Mouse (Mus musculus): ENCODE results near the gene Wars. TPM values are rescaled to one million over a fixed set of nuclear protein-coding genes. Genes with fewer than 3 reads are reported as not detected.
"Not testable (repeated sequence)": the region's sequence is repeated elsewhere in the genome, so short reads cannot be mapped to it uniquely, and the experiment has no call there.

Gene Wars
- polyA plus RNA-seq, 1 experiment from 2014 or later = 67.3 TPM

- 0 out of 2 replicates have a peak, but pooled peaks cover 2% of the 10 kb centered on the region for H3K36me3 ChIP-seq (ENCODE audit: insufficient read depth, low read length)
- H3K27me3 ChIP-seq (ENCODE audit: insufficient read depth, low read length) = no peaks in the 10 kb centered on the region
- no peak overlapping the region for H3K4me3 ChIP-seq (replicated peaks; ENCODE audit: low read depth, low read length)
- 0 out of 2 replicates have a peak, but pooled peaks cover 5% of the 10 kb centered on the region for H3K4me1 ChIP-seq (replicated peaks; ENCODE audit: insufficient read depth, low read length)
- H3K27ac ChIP-seq = no peak overlapping the region
- H3K4me2 ChIP-seq (ENCODE audit: low read length) = no peak overlapping the region
- no peak for DNase-seq (ENCODE audit: low spot score)
- WGBS = 32% methylated on average over 8 of the region's 8 CpGs
- ATAC-seq (replicated peaks; ENCODE audit: low FRiP score, low read depth) = no peak
- TF ChIP-seq CTCF (IDR thresholded peaks at IDR 0.05; ENCODE audit: low read depth) = no peak
- no peak overlapping the region for H3K9ac ChIP-seq (ENCODE audit: low read depth, low read length)
- no peaks in the 10 kb centered on the region for H3K9me3 ChIP-seq (replicated peaks; ENCODE audit: low read length)
Observed at GRCm38 (mm10) chr12:108850129-108850528, 43.8 kb downstream of the Wars start.

GRCm38 (mm10) chr12:108849488-108850022 is 44.4 kb downstream of the Wars start:
- Histone ChIP-seq H3K4me1 (replicated peaks; ENCODE audit: insufficient read depth, low read length) (0 out of 2 replicates have a peak, but pooled peaks cover 5% of the 10 kb centered on the region), H3K4me2 (ENCODE audit: low read length) (no peak overlapping the region), H3K9me3 (replicated peaks; ENCODE audit: low read length) (no peaks in the 10 kb centered on the region), H3K4me3 (replicated peaks; ENCODE audit: low read depth, low read length) (no peak overlapping the region), H3K27ac (no peak overlapping the region), H3K27me3 (ENCODE audit: insufficient read depth, low read length) (no peaks in the 10 kb centered on the region), H3K36me3 (ENCODE audit: insufficient read depth, low read length) (0 out of 2 replicates have a peak, but pooled peaks cover 5% of the 10 kb centered on the region), H3K9ac (ENCODE audit: low read depth, low read length) (no peak overlapping the region)
- WGBS = 75% methylated on average over 4 of the region's 4 CpGs
- TF ChIP-seq CTCF (IDR thresholded peaks at IDR 0.05; ENCODE audit: low read depth) = no peak
- ATAC-seq (replicated peaks; ENCODE audit: low FRiP score, low read depth) (no peak), DNase-seq (ENCODE audit: low spot score) (no peak)

GRCm38 (mm10) chr12:108848033-108848432 is 45.9 kb downstream of the Wars start:
- 93% methylated on average over 3 of the region's 3 CpGs for WGBS
- not testable (repeated sequence) for H3K27ac ChIP-seq

GRCm38 (mm10) chr12:108842663-108843062 is 51.3 kb downstream of the Wars start:
- Histone ChIP-seq H3K27ac (no peak overlapping the region; the same call in 1 of the 2 replicates), H3K4me1 (replicated peaks; ENCODE audit: insufficient read depth, low read length) (peaks cover 5% of the 10 kb centered on the region; the same call in 1 of the 2 replicates)
- no peak for DNase-seq (ENCODE audit: low spot score)

More at GRCm38 (mm10) chr12:108848033-108848432, 45.9 kb downstream of the Wars start:
- H3K4me1 ChIP-seq (replicated peaks; ENCODE audit: insufficient read depth, low read length); H3K9me3 ChIP-seq (replicated peaks; ENCODE audit: low read length); DNase-seq (ENCODE audit: low spot score); H3K9ac ChIP-seq (ENCODE audit: low read depth, low read length); ATAC-seq (replicated peaks; ENCODE audit: low FRiP score, low read depth); H3K27me3 ChIP-seq (ENCODE audit: insufficient read depth, low read length); H3K4me2 ChIP-seq (ENCODE audit: low read length); H3K4me3 ChIP-seq (replicated peaks; ENCODE audit: low read depth, low read length): not testable (repeated sequence)
- H3K36me3 ChIP-seq (ENCODE audit: insufficient read depth, low read length) = 0 out of 2 replicates have a peak, but pooled peaks cover 11% of the 10 kb centered on the region
- peak; percentile 62 for TF ChIP-seq CTCF (IDR thresholded peaks at IDR 0.05; ENCODE audit: low read depth)

GRCm38 (mm10) chr12:108841181-108841580 is 52.8 kb downstream of the Wars start:
- Histone ChIP-seq H3K27me3 (ENCODE audit: insufficient read depth, low read length) (no peaks in the 10 kb centered on the region), H3K9me3 (replicated peaks; ENCODE audit: low read length) (no peaks in the 10 kb centered on the region), H3K4me1 (replicated peaks; ENCODE audit: insufficient read depth, low read length) (peaks cover 19% of the 10 kb centered on the region), H3K36me3 (ENCODE audit: insufficient read depth, low read length) (0 out of 2 replicates have a peak, but pooled peaks cover 18% of the 10 kb centered on the region), H3K9ac (ENCODE audit: low read depth, low read length) (no peak overlapping the region), H3K4me3 (replicated peaks; ENCODE audit: low read depth, low read length) (no peak overlapping the region), H3K27ac (peak overlapping the region; percentile 44), H3K4me2 (ENCODE audit: low read length) (no peak overlapping the region)
- TF ChIP-seq CTCF (IDR thresholded peaks at IDR 0.05; ENCODE audit: low read depth) = no peak
- ATAC-seq (replicated peaks; ENCODE audit: low FRiP score, low read depth) (no peak; the same call in 1 of the 2 replicates), DNase-seq (ENCODE audit: low spot score) (no peak)
- 77% methylated on average over 6 of the region's 6 CpGs for WGBS

More at GRCm38 (mm10) chr12:108842663-108843062, 51.3 kb downstream of the Wars start:
- Histone ChIP-seq H3K27me3 (ENCODE audit: insufficient read depth, low read length) (no peaks in the 10 kb centered on the region), H3K4me2 (ENCODE audit: low read length) (no peak overlapping the region), H3K9ac (ENCODE audit: low read depth, low read length) (no peak overlapping the region), H3K4me3 (replicated peaks; ENCODE audit: low read depth, low read length) (no peak overlapping the region), H3K9me3 (replicated peaks; ENCODE audit: low read length) (no peaks in the 10 kb centered on the region), H3K36me3 (ENCODE audit: insufficient read depth, low read length) (0 out of 2 replicates have a peak, but pooled peaks cover 18% of the 10 kb centered on the region)
- 89% methylated on average over 7 of the region's 7 CpGs for WGBS
- TF ChIP-seq CTCF (IDR thresholded peaks at IDR 0.05; ENCODE audit: low read depth) = no peak
- no peak for ATAC-seq (replicated peaks; ENCODE audit: low FRiP score, low read depth)

GRCm38 (mm10) chr12:108836722-108837121 is 57.3 kb downstream of the Wars start:
- peak overlapping the region; percentile 76 for H3K9ac ChIP-seq (ENCODE audit: low read depth, low read length)
- H3K27ac ChIP-seq = peak overlapping the region; percentile 86
- peak overlapping the region; percentile 94 for H3K4me2 ChIP-seq (ENCODE audit: low read length)
- 37% methylated on average over 7 of the region's 7 CpGs for WGBS
- no peak for ATAC-seq (replicated peaks; ENCODE audit: low FRiP score, low read depth)
- H3K4me1 ChIP-seq (replicated peaks; ENCODE audit: insufficient read depth, low read length) = peaks cover 44% of the 10 kb centered on the region
- no peaks in the 10 kb centered on the region for H3K27me3 ChIP-seq (ENCODE audit: insufficient read depth, low read length)
- H3K4me3 ChIP-seq (replicated peaks; ENCODE audit: low read depth, low read length) = peak overlapping the region; percentile 58
- 0 out of 2 replicates have a peak, but pooled peaks cover 5% of the 10 kb centered on the region for H3K36me3 ChIP-seq (ENCODE audit: insufficient read depth, low read length)
- H3K9me3 ChIP-seq (replicated peaks; ENCODE audit: low read length) = no peaks in the 10 kb centered on the region
- DNase-seq (ENCODE audit: low spot score) = no peak
- no peak for TF ChIP-seq CTCF (IDR thresholded peaks at IDR 0.05; ENCODE audit: low read depth)

Data from kidney, postnatal 0 days (tissue).